Mouse (Mus musculus) limb, embryonic 14.5 days (tissue): ENCODE results near the gene Plekhm3. TPM values are rescaled to one million over a fixed set of nuclear protein-coding genes. Genes with fewer than 3 reads are reported as not detected.

Source experiments
- ATAC-seq: fragments of 200-750 bp; cut with Nextera tagmentation; 2 replicates; pipeline ENCODE4 v1.8.0; 2017; ENCODE audit warnings: low read depth, moderate number of reproducible peaks, moderate TSS enrichment; ENCODE audit not compliant: low FRiP score
- DNase-seq: peaks from one replicate; pipeline ENCODE4 v3.0.0-alpha.2; 2015; ENCODE audit warnings: low spot score
- H3K27ac ChIP-seq: fragments of 300-500 bp; sonication (generic); replicated peaks from 2 replicates; pipeline ENCODE4 v1.5.1; 2014; ENCODE audit warnings: low read depth, mild to moderate bottlenecking, low read length, moderate library complexity, mixed read lengths
- H3K27me3 ChIP-seq: fragments of 300-500 bp; sonication (generic); 2 replicates; pipeline ENCODE4 v1.6.1; 2014; ENCODE audit warnings: low read length, mixed read lengths; ENCODE audit not compliant: control insufficient read depth, insufficient read depth
- H3K36me3 ChIP-seq: fragments of 300-500 bp; sonication (generic); 2 replicates; pipeline ENCODE4 v1.6.1; 2014; ENCODE audit warnings: mild to moderate bottlenecking, low read length, moderate library complexity, mixed read lengths; ENCODE audit not compliant: control insufficient read depth, insufficient read depth
- H3K4me1 ChIP-seq: fragments of 300-500 bp; sonication (generic); 2 replicates; pipeline ENCODE4 v1.6.1; 2014; ENCODE audit warnings: antibody characterized with exemption, low read length, mixed read lengths; ENCODE audit not compliant: control insufficient read depth, insufficient read depth
- H3K4me2 ChIP-seq: fragments of 300-500 bp; sonication (generic); replicated peaks from 2 replicates; pipeline ENCODE4 v1.6.1; 2014; ENCODE audit warnings: low read depth, mild to moderate bottlenecking, low read length, moderate library complexity; ENCODE audit not compliant: severe bottlenecking
- H3K4me3 ChIP-seq: fragments of 300-500 bp; sonication (generic); replicated peaks from 2 replicates; pipeline ENCODE4 v1.5.1; 2014; ENCODE audit warnings: low read length
- H3K9ac ChIP-seq: fragments of 300-500 bp; sonication (generic); 2 replicates; pipeline ENCODE4 v1.6.1; 2014; ENCODE audit warnings: mild to moderate bottlenecking, low read depth, low read length, moderate library complexity; ENCODE audit not compliant: severe bottlenecking
- H3K9me3 ChIP-seq: fragments of 300-500 bp; sonication (generic); 2 replicates; pipeline ENCODE4 v1.6.1; 2016; ENCODE audit warnings: low read length; ENCODE audit not compliant: control insufficient read depth
- POLR2A ChIP-seq: fragments of 200-500 bp; IDR thresholded peaks from 2 replicates; pipeline ENCODE4 v1.8.0; 2012; ENCODE audit warnings: inconsistent platforms, mild to moderate bottlenecking, moderate library complexity, borderline replicate concordance; ENCODE audit not compliant: insufficient read depth, insufficient read length; ENCODE audit errors: extremely low read depth
- WGBS: fragments of 180-500 bp; shearing (Covaris S2); extraction: QIAGEN DNeasy Blood & Tissue Kit; methylation state at CpG from one replicate; pipeline ENCODE4 v1.1.7; 2014; 5-methylcytosine and 5-hydroxymethylcytosine counted together
- polyA plus RNA-seq, 2 experiments: library from polyadenylated mRNA; depleted of rRNA in 1 of 2; stranded (reverse) in 1 of 2; unstranded in 1 of 2; fragments of >200 nt; fragmentation: Nextera tagmentation in 1 of 2; extraction: Ambion mirVana in 1 of 2; gene quantifications; 2 replicates each; pipeline versions ENCODE4 v1.2.1 to v1.2.3; 2012 to 2014

The Plekhm3 gene
- polyA plus RNA-seq, 2 experiments, result 3.7 to 6.0 TPM

GRCm38 (mm10) chr1:64754658-64755057, 202.0 kb downstream of the Plekhm3 start:
- no peak overlapping the region for H3K27ac ChIP-seq
- DNase-seq (no peak), ATAC-seq (no peak)
- H3K27me3 ChIP-seq, result no peaks in the 10 kb centered on the region
- H3K4me2 ChIP-seq, result no peak overlapping the region
- no peak for TF ChIP-seq POLR2A
- H3K9me3 ChIP-seq, result no peaks in the 10 kb centered on the region
- H3K9ac ChIP-seq, result no peak overlapping the region
- 0 out of 2 replicates have a peak, but pooled peaks cover 4% of the 10 kb centered on the region for H3K4me1 ChIP-seq
- 80% methylated on average over 5 of the region's 5 CpGs for WGBS
- no peaks in the 10 kb centered on the region for H3K36me3 ChIP-seq
- no peak overlapping the region for H3K4me3 ChIP-seq

- ATAC-seq (no peak), DNase-seq (no peak)
- no peak overlapping the region for H3K4me2 ChIP-seq
- H3K27me3 ChIP-seq, result no peaks in the 10 kb centered on the region
- no peak overlapping the region for H3K9ac ChIP-seq
- 0 out of 2 replicates have a peak, but pooled peaks cover 4% of the 10 kb centered on the region for H3K4me1 ChIP-seq
- no peaks in the 10 kb centered on the region for H3K9me3 ChIP-seq
- H3K36me3 ChIP-seq, result no peaks in the 10 kb centered on the region
- no peak overlapping the region for H3K4me3 ChIP-seq
- no peak for TF ChIP-seq POLR2A
- no peak overlapping the region for H3K27ac ChIP-seq
- 75% methylated on average over 7 of the region's 7 CpGs for WGBS
Observed at GRCm38 (mm10) chr1:64753668-64754067, 203.0 kb downstream of the Plekhm3 start.

- no peaks in the 10 kb centered on the region for H3K27me3 ChIP-seq
- H3K4me2 ChIP-seq, result no peak overlapping the region
- H3K4me1 ChIP-seq, result 0 out of 2 replicates have a peak, but pooled peaks cover 4% of the 10 kb centered on the region
- no peak overlapping the region for H3K4me3 ChIP-seq
- no peaks in the 10 kb centered on the region for H3K9me3 ChIP-seq
- WGBS, result 84% methylated on average over 8 of the region's 8 CpGs
- H3K36me3 ChIP-seq, result no peaks in the 10 kb centered on the region
- H3K9ac ChIP-seq, result no peak overlapping the region
- H3K27ac ChIP-seq, result no peak overlapping the region
- ATAC-seq (no peak), DNase-seq (no peak)
- no peak for TF ChIP-seq POLR2A
Observed at GRCm38 (mm10) chr1:64753109-64753508, 203.5 kb downstream of the Plekhm3 start.

GRCm38 (mm10) chr1:64744616-64745015, 212.0 kb downstream of the Plekhm3 start:
- no peak for DNase-seq
- Histone ChIP-seq H3K9me3 (no peaks in the 10 kb centered on the region), H3K27ac (no peak overlapping the region), H3K4me1 (0 out of 2 replicates have a peak, but pooled peaks cover 5% of the 10 kb centered on the region), H3K36me3 (no peaks in the 10 kb centered on the region), H3K9ac (no peak overlapping the region), H3K27me3 (no peaks in the 10 kb centered on the region), H3K4me3 (no peak overlapping the region), H3K4me2 (no peak overlapping the region)
- no peak for TF ChIP-seq POLR2A
- no peak for ATAC-seq

- WGBS, result 70% methylated on average over 18 of the region's 18 CpGs
- H3K9me3 ChIP-seq, result no peaks in the 10 kb centered on the region
- ATAC-seq, result no peak
Observed at GRCm38 (mm10) chr1:64742741-64743408, 213.7 kb downstream of the Plekhm3 start.

More at GRCm38 (mm10) chr1:64742741-64743408, 213.7 kb downstream of the Plekhm3 start:
- Histone ChIP-seq H3K4me2 (no peak overlapping the region), H3K4me3 (no peak overlapping the region), H3K36me3 (no peaks in the 10 kb centered on the region), H3K9ac (no peak overlapping the region), H3K27ac (no peak overlapping the region), H3K27me3 (no peaks in the 10 kb centered on the region), H3K4me1 (peaks cover 11% of the 10 kb centered on the region; the same call in 1 of the 2 replicates)
- no peak for TF ChIP-seq POLR2A
- DNase-seq, result no peak
